Mouse (Mus musculus) limb, embryonic 13.5 days (tissue): ENCODE measurements around the gene Rfpl4. TPM values are rescaled to one million over a fixed set of nuclear protein-coding genes. Genes with fewer than 3 reads are reported as not detected.
"Not testable (repeated sequence)": the region's sequence is repeated elsewhere in the genome, so short reads cannot be mapped to it uniquely, and the experiment has no call there.

Experiments
- ATAC-seq: fragments of 200-750 bp; cut with Nextera tagmentation; 2 replicates; pipeline ENCODE4 v1.8.0; 2017; ENCODE audit warnings: low read depth, moderate number of reproducible peaks, moderate TSS enrichment; ENCODE audit not compliant: low FRiP score
- H3K27ac ChIP-seq: fragments of 300-500 bp; sonication (generic); 2 replicates; pipeline ENCODE4 v1.5.1; 2015; ENCODE audit warnings: inconsistent platforms, mild to moderate bottlenecking, moderate library complexity
- H3K27me3 ChIP-seq: fragments of 300-500 bp; sonication (generic); 2 replicates; pipeline ENCODE4 v1.6.1; 2015; ENCODE audit warnings: mild to moderate bottlenecking, inconsistent platforms
- H3K36me3 ChIP-seq: fragments of 300-500 bp; sonication (generic); 2 replicates; pipeline ENCODE4 v1.6.1; 2015; ENCODE audit warnings: inconsistent platforms, mild to moderate bottlenecking, moderate library complexity
- H3K4me1 ChIP-seq: fragments of 300-500 bp; sonication (generic); 2 replicates; pipeline ENCODE4 v1.6.1; 2015; ENCODE audit warnings: inconsistent platforms
- H3K4me2 ChIP-seq: fragments of 300-500 bp; sonication (generic); replicated peaks from 2 replicates; pipeline ENCODE4 v1.6.1; 2015; ENCODE audit warnings: inconsistent platforms, mild to moderate bottlenecking, moderate library complexity
- H3K4me3 ChIP-seq: fragments of 300-500 bp; sonication (generic); 2 replicates; pipeline ENCODE4 v1.5.1; 2015; ENCODE audit warnings: moderate library complexity, mild to moderate bottlenecking, inconsistent platforms
- H3K9ac ChIP-seq: fragments of 300-500 bp; sonication (generic); 2 replicates; pipeline ENCODE4 v1.6.1; 2015; ENCODE audit warnings: mild to moderate bottlenecking, inconsistent platforms
- H3K9me3 ChIP-seq: fragments of 300-500 bp; sonication (generic); 2 replicates; pipeline ENCODE4 v1.6.1; 2016; ENCODE audit warnings: inconsistent platforms
- WGBS: fragments of 180-500 bp; shearing (Covaris S2); methylation state at CpG from one replicate; pipeline ENCODE4 v1.1.7; 2015; 5-methylcytosine and 5-hydroxymethylcytosine counted together
- polyA plus RNA-seq: library from polyadenylated mRNA; unstranded; fragments of >200 nt; fragmentation: Nextera tagmentation; extraction: Ambion mirVana; gene quantifications from 2 replicates; pipeline ENCODE4 v1.2.1, GENCODE M21; 2015

The Rfpl4 gene
- polyA plus RNA-seq: not detected in 2 replicates

GRCm38 (mm10) chr7:5116850-5117249 lies at the start of gene Rfpl4:
Gene Rfpl4, minus strand, starts transcription at chr7:5116950.
- H3K4me3 ChIP-seq: no peak within 1 kb of the TSS
- H3K4me1 ChIP-seq: no peaks in the 10 kb centered on the region
- H3K27me3 ChIP-seq: no peaks in the 10 kb centered on the region
- H3K36me3 ChIP-seq: no peaks in the 10 kb centered on the region
- no peak within 1 kb of the TSS for H3K27ac ChIP-seq
- 74% methylated on average over 3 of the region's 3 CpGs for WGBS
- no peaks in the 10 kb centered on the region for H3K9me3 ChIP-seq
- no peak within 1 kb of the TSS for H3K9ac ChIP-seq
- no peak for ATAC-seq
- no peak within 1 kb of the TSS for H3K4me2 ChIP-seq

- H3K36me3 ChIP-seq, H3K4me1 ChIP-seq, H3K9me3 ChIP-seq, H3K4me3 ChIP-seq, H3K4me2 ChIP-seq, H3K27me3 ChIP-seq, H3K27ac ChIP-seq, H3K9ac ChIP-seq, ATAC-seq: not testable (repeated sequence)
Measured at GRCm38 (mm10) chr7:5149570-5149969, 32.8 kb upstream of the Rfpl4 start, which contains the start of gene Vmn1r55. Gene Vmn1r55, minus strand, starts transcription at chr7:5149670.

- Histone ChIP-seq H3K4me2 (peak within 1 kb of the TSS; percentile 62), H3K4me1 (no peaks in the 10 kb centered on the region), H3K36me3 (no peaks in the 10 kb centered on the region), H3K27me3 (peaks cover 9% of the 10 kb centered on the region; the same call in 1 of the 2 replicates), H3K4me3 (peak within 1 kb of the TSS; percentile 35), H3K27ac (no peak within 1 kb of the TSS), H3K9ac (peak within 1 kb of the TSS; percentile 55; the same call in 1 of the 2 replicates), H3K9me3 (no peaks in the 10 kb centered on the region; the same call in 1 of the 2 replicates)
- WGBS: 19% methylated on average over 42 of the region's 42 CpGs
- ATAC-seq: no peak
Measured at GRCm38 (mm10) chr7:5125549-5126406, 9.0 kb upstream of the Rfpl4 start, which contains the start of gene Rasl2-9. Gene Rasl2-9, minus strand, starts transcription at chr7:5125950.

GRCm38 (mm10) chr7:5125078-5125477 lies 8.3 kb upstream of the Rfpl4 start:
- 87% methylated on average over 8 of the region's 8 CpGs for WGBS

GRCm38 (mm10) chr7:5112701-5113100 lies 4.0 kb downstream of the Rfpl4 start:
- 31% methylated on average over 3 of the region's 3 CpGs for WGBS
- no peak overlapping the region for H3K27ac ChIP-seq
- peaks cover 4% of the 10 kb centered on the region; the same call in 1 of the 2 replicates for H3K9me3 ChIP-seq
- no peak overlapping the region for H3K9ac ChIP-seq
- H3K4me2 ChIP-seq: no peak overlapping the region
- H3K27me3 ChIP-seq: no peaks in the 10 kb centered on the region
- H3K4me1 ChIP-seq: no peaks in the 10 kb centered on the region
- peak; percentile 32; the same call in 1 of the 2 replicates for ATAC-seq
- no peaks in the 10 kb centered on the region for H3K36me3 ChIP-seq
- H3K4me3 ChIP-seq: no peak overlapping the region

More at GRCm38 (mm10) chr7:5125078-5125477, 8.3 kb upstream of the Rfpl4 start:
- Histone ChIP-seq H3K4me2 (no peak overlapping the region), H3K9me3 (no peaks in the 10 kb centered on the region; the same call in 1 of the 2 replicates), H3K36me3 (no peaks in the 10 kb centered on the region), H3K27me3 (peaks cover 9% of the 10 kb centered on the region; the same call in 1 of the 2 replicates), H3K9ac (no peak overlapping the region), H3K27ac (no peak overlapping the region), H3K4me1 (no peaks in the 10 kb centered on the region), H3K4me3 (no peak overlapping the region)
- ATAC-seq: no peak

- Histone ChIP-seq H3K27ac (no peak overlapping the region), H3K9ac (no peak overlapping the region), H3K9me3 (peaks cover 4% of the 10 kb centered on the region; the same call in 1 of the 2 replicates), H3K4me1 (no peaks in the 10 kb centered on the region), H3K4me3 (no peak overlapping the region), H3K4me2 (no peak overlapping the region), H3K36me3 (no peaks in the 10 kb centered on the region), H3K27me3 (no peaks in the 10 kb centered on the region)
- WGBS: 82% methylated on average over 8 of the region's 8 CpGs
- no peak for ATAC-seq
Measured at GRCm38 (mm10) chr7:5109301-5109700, 7.4 kb downstream of the Rfpl4 start.

GRCm38 (mm10) chr7:5108272-5108671 lies 8.5 kb downstream of the Rfpl4 start:
- Histone ChIP-seq H3K36me3 (no peaks in the 10 kb centered on the region), H3K4me1 (no peaks in the 10 kb centered on the region), H3K4me3 (no peak overlapping the region), H3K27ac (no peak overlapping the region), H3K9me3 (peaks cover 4% of the 10 kb centered on the region; the same call in 1 of the 2 replicates), H3K9ac (no peak overlapping the region), H3K27me3 (no peaks in the 10 kb centered on the region), H3K4me2 (no peak overlapping the region)
- WGBS: 83% methylated on average over 4 of the region's 4 CpGs
- ATAC-seq: no peak

- H3K9ac ChIP-seq: no peak overlapping the region
- no peaks in the 10 kb centered on the region for H3K4me1 ChIP-seq
- no peak overlapping the region for H3K4me2 ChIP-seq
- H3K27ac ChIP-seq: no peak overlapping the region
- peaks cover 18% of the 10 kb centered on the region for H3K36me3 ChIP-seq
- H3K4me3 ChIP-seq: no peak overlapping the region
- H3K27me3 ChIP-seq: no peaks in the 10 kb centered on the region
- H3K9me3 ChIP-seq: no peaks in the 10 kb centered on the region; the same call in 1 of the 2 replicates
- ATAC-seq: no peak
- WGBS: 82% methylated on average over 2 of the region's 2 CpGs
Measured at GRCm38 (mm10) chr7:5102564-5102963, 14.2 kb downstream of the Rfpl4 start.

- H3K27me3 ChIP-seq: no peaks in the 10 kb centered on the region
- 84% methylated on average over 10 of the region's 10 CpGs for WGBS
- H3K9ac ChIP-seq: no peak overlapping the region
- H3K9me3 ChIP-seq: no peaks in the 10 kb centered on the region; the same call in 1 of the 2 replicates
- peaks cover 32% of the 10 kb centered on the region for H3K36me3 ChIP-seq
- H3K4me3 ChIP-seq: no peak overlapping the region
- H3K4me1 ChIP-seq: no peaks in the 10 kb centered on the region
- H3K27ac ChIP-seq: no peak overlapping the region
- H3K4me2 ChIP-seq: no peak overlapping the region
- ATAC-seq: no peak
Measured at GRCm38 (mm10) chr7:5101066-5101663, 15.6 kb downstream of the Rfpl4 start.

- no peak overlapping the region for H3K4me3 ChIP-seq
- H3K9ac ChIP-seq: no peak overlapping the region
- no peaks in the 10 kb centered on the region for H3K4me1 ChIP-seq
- H3K9me3 ChIP-seq: no peaks in the 10 kb centered on the region; the same call in 1 of the 2 replicates
- WGBS: 81% methylated on average over 3 of the region's 3 CpGs
- peaks cover 45% of the 10 kb centered on the region for H3K36me3 ChIP-seq
- no peak overlapping the region for H3K4me2 ChIP-seq
- H3K27me3 ChIP-seq: no peaks in the 10 kb centered on the region
- ATAC-seq: no peak
- no peak overlapping the region for H3K27ac ChIP-seq
Measured at GRCm38 (mm10) chr7:5099796-5100195, 17.0 kb downstream of the Rfpl4 start.

GRCm38 (mm10) chr7:5098769-5099168 lies 18.0 kb downstream of the Rfpl4 start:
- H3K9me3 ChIP-seq: no peaks in the 10 kb centered on the region; the same call in 1 of the 2 replicates
- no peak overlapping the region for H3K27ac ChIP-seq
- no peak overlapping the region for H3K9ac ChIP-seq
- H3K36me3 ChIP-seq: peaks cover 56% of the 10 kb centered on the region
- WGBS: 90% methylated on average over 5 of the region's 5 CpGs
- H3K4me3 ChIP-seq: no peak overlapping the region
- no peaks in the 10 kb centered on the region for H3K4me1 ChIP-seq
- ATAC-seq: no peak
- H3K4me2 ChIP-seq: no peak overlapping the region
- H3K27me3 ChIP-seq: no peaks in the 10 kb centered on the region

- H3K4me1 ChIP-seq: no peaks in the 10 kb centered on the region
- no peak overlapping the region for H3K4me3 ChIP-seq
- H3K4me2 ChIP-seq: no peak overlapping the region
- H3K27ac ChIP-seq: no peak overlapping the region
- 85% methylated on average over 21 of the region's 21 CpGs for WGBS
- no peaks in the 10 kb centered on the region for H3K9me3 ChIP-seq
- H3K9ac ChIP-seq: no peak overlapping the region
- ATAC-seq: no peak
- no peaks in the 10 kb centered on the region for H3K27me3 ChIP-seq
- peaks cover 93% of the 10 kb centered on the region for H3K36me3 ChIP-seq
Measured at GRCm38 (mm10) chr7:5092831-5093510, 23.8 kb downstream of the Rfpl4 start.
